Mouse (Mus musculus): ENCODE measurements at regions not wholly inside any gene's neighbourhood (a gene's known extent, or its start where the extent isn't known, plus 50 kb on each side); places are given as distances from the start of the nearest gene placed in this dataset.

DNA sequence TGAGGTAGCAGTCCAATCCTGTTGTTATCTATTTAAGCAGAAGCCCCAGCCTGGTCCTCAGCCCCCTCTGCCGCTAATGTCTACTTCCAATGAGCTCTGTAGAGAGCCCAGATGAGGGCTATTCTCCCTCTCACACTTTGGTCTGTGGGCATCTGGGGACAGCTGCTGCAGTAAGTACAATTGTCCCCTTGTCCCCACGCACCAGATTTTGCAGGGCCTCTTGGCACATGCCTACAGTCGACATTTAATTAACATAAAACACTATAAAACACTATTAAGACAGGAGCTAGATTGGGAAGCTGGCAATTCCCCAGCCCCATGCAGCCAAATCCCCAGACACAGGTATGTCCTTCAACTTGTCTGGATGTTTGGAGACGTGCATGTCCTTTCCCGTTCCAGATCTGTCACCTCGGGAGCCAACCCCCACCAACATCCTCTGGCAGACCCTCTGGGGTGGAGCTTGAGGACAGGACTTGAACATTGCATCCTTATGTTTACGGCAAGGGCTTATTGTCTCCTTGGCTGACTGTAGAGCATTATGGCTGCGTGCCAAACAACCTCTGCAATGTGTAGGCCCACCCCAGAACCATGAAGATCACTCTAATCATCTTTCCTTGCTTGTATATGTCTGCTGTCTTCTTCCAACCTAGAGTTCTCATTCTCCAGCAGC lies 251.3 kb upstream of the Rora start:
- no peak for DNase-seq (ENCODE audit: low spot score)
- no peak overlapping the region for H3K27ac ChIP-seq (replicated peaks)
- H3K9me3 ChIP-seq (replicated peaks), result no peaks in the 10 kb centered on the region
- 89% methylated on average over 8 of the region's 8 CpGs for WGBS
- no peak overlapping the region for H3K4me3 ChIP-seq
- peaks cover 11% of the 10 kb centered on the region; the same call in 1 of the 2 replicates for H3K4me1 ChIP-seq
- H3K36me3 ChIP-seq, result no peaks in the 10 kb centered on the region
- H3K27me3 ChIP-seq (ENCODE audit: low read depth, poor library complexity, severe bottlenecking), result no peaks in the 10 kb centered on the region

DNA sequence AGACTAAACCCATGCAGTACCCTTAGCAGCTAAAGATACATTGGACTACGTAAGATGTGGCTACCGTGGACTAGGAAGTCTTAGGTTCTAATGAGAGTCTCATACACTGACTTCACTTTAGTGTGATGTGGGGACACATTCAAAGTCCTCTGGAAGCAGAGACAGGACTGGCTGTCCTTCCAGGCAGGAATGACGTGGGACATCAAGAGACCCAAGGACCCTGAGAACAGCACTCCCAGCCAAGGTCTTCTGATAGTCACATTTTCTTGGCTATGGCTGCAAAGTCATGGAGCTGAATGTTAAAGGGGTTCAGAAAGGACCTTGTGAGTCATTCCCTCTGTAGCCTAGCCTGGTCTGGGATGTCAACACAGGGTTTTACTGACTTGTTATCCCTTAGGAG lies 250.6 kb upstream of the Rora start:
- Histone ChIP-seq H3K36me3 (no peaks in the 10 kb centered on the region), H3K4me1 (peaks cover 11% of the 10 kb centered on the region; the same call in 1 of the 2 replicates), H3K27me3 (ENCODE audit: low read depth, poor library complexity, severe bottlenecking) (no peaks in the 10 kb centered on the region), H3K27ac (replicated peaks) (no peak overlapping the region), H3K9me3 (replicated peaks) (no peaks in the 10 kb centered on the region), H3K4me3 (no peak overlapping the region)
- WGBS, result 95% methylated on average over 3 of the region's 3 CpGs
- DNase-seq (ENCODE audit: low spot score), result no peak

DNA sequence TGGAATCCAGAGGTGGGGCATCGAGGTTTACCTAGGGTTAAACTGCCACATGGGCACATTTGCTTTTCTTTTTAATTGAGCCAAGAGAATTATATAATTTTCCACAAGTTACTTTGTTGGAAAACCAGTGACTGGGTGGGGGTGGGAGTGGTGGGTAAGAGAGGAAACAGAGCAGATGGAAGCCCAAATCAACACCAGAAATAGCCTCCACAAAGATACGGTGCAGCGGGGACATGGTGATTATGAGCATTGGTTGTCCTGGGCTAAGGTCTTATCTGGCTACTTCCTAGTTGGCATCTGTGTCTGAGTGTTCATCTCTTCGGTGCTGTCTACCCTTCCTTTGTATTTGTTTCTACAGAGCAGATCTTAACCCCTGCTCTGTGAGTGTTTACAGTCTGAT lies 250.1 kb upstream of the Rora start:
- 89% methylated on average over 4 of the region's 4 CpGs for WGBS
- H3K27me3 ChIP-seq (ENCODE audit: low read depth, poor library complexity, severe bottlenecking), result no peaks in the 10 kb centered on the region
- peaks cover 11% of the 10 kb centered on the region; the same call in 1 of the 2 replicates for H3K4me1 ChIP-seq
- no peak overlapping the region for H3K27ac ChIP-seq (replicated peaks)
- no peak for DNase-seq (ENCODE audit: low spot score)
- no peaks in the 10 kb centered on the region for H3K36me3 ChIP-seq
- H3K9me3 ChIP-seq (replicated peaks), result no peaks in the 10 kb centered on the region
- no peak overlapping the region for H3K4me3 ChIP-seq

DNA sequence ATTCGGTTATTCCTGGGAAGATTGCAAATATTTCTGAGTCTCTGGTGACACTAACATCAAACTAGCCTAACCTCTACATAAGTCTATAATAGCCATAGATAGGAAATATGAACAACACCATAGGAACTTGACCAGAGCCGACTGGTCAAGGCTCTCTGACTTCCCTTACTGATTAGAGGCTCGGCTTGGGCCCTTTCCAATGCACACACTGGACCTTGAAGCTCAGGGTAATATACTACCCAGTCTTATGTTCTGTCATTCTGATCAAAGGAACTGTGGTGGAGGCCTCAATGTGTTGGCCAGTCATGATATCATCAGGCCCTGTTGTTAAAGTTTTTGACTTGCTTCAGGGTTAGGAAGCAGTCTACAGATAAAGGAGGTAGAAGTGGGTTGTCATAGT lies 243.8 kb upstream of the Rora start:
- no peaks in the 10 kb centered on the region for H3K4me1 ChIP-seq
- H3K4me3 ChIP-seq, result no peak overlapping the region
- DNase-seq (ENCODE audit: low spot score), result no peak
- 89% methylated on average over 3 of the region's 3 CpGs for WGBS
- no peaks in the 10 kb centered on the region for H3K36me3 ChIP-seq
- no peak overlapping the region for H3K27ac ChIP-seq (replicated peaks)
- no peaks in the 10 kb centered on the region for H3K9me3 ChIP-seq (replicated peaks)
- H3K27me3 ChIP-seq (ENCODE audit: low read depth, poor library complexity, severe bottlenecking), result no peaks in the 10 kb centered on the region

DNA sequence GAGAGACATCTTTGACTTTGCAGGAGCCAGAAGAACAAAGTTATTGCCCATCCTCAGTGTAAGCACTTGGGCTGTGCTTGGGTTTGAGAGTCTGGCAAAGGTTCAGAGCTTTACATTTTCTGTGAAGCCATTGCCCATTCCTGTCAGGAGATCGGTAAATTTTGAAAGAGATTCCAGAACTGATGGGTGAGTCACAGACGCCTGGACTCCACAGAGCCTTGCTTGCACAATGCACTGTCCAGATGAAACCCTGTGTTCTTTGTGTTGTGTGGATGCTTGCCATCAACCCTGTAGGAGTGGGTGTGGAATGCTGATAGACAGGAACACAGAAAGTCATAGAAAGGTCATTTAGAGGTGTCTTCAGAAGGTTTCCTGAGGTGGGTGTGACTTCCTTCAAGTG lies 227.3 kb upstream of the Rora start:
- no peak for DNase-seq (ENCODE audit: low spot score)
- no peak overlapping the region for H3K27ac ChIP-seq (replicated peaks)
- no peaks in the 10 kb centered on the region for H3K9me3 ChIP-seq (replicated peaks)
- WGBS, result 88% methylated on average over 2 of the region's 2 CpGs
- H3K4me1 ChIP-seq, result no peaks in the 10 kb centered on the region
- no peaks in the 10 kb centered on the region for H3K27me3 ChIP-seq (ENCODE audit: low read depth, poor library complexity, severe bottlenecking)
- no peaks in the 10 kb centered on the region for H3K36me3 ChIP-seq
- H3K4me3 ChIP-seq, result no peak overlapping the region

DNA sequence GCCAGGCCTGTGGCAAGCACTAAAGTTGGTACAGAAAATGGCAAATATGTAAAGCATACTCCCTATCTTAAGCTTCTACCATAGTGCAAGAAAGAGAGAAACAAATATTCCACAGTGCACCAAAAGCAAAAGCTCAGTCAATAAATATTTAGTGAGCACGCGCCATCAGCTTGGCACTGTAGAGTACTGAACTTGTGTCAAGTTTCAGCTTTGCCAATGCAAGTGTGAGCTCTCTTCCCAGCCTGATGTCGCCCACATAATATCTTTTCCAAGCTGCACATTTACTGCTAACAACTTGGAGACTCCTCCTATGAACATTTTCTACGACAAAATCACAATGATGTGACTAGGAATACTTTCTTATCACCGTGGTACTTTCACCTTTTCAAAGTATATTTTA lies 190.8 kb upstream of the Rora start:
- H3K36me3 ChIP-seq, result no peaks in the 10 kb centered on the region
- WGBS, result 93% methylated on average over 5 of the region's 5 CpGs
- H3K4me3 ChIP-seq, result no peak overlapping the region
- H3K9me3 ChIP-seq (replicated peaks), result no peaks in the 10 kb centered on the region
- H3K4me1 ChIP-seq, result no peaks in the 10 kb centered on the region
- no peak for DNase-seq (ENCODE audit: low spot score)
- H3K27ac ChIP-seq (replicated peaks), result no peak overlapping the region
- no peaks in the 10 kb centered on the region for H3K27me3 ChIP-seq (ENCODE audit: low read depth, poor library complexity, severe bottlenecking)

DNA sequence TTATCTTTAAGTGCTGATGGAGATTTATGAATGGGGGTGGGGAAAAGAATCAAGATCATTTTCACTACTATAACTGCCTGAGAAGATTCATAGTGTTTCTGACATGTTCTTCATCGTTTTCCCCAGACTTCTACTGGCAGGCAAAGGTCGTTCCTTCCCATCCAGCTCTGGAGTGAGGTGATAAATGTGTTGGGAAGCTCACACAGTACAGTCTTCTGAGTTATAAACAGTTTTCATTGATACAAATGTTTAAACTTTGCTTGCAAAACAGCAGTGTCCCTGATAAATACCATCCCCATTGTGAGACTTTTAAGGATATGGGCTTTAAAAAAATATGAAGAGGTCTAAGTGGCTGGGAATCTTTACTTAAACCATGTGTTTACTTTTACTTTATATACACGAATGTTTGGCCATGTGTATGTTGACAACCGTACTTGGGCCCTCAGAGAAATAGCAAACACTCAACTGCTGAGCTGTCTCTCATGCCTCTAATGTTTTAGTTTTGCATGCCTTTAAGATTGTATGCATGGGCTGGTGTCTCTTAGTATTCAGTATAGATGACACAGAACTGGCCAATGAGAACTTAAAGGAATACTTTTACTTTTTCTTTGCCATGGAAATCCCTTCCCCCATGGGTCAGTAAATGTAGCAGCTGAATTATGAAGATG lies 189.8 kb upstream of the Rora start:
- Histone ChIP-seq H3K36me3 (no peaks in the 10 kb centered on the region), H3K4me1 (no peaks in the 10 kb centered on the region), H3K9me3 (replicated peaks) (no peaks in the 10 kb centered on the region), H3K27me3 (ENCODE audit: low read depth, poor library complexity, severe bottlenecking) (no peaks in the 10 kb centered on the region), H3K27ac (replicated peaks) (no peak overlapping the region), H3K4me3 (no peak overlapping the region)
- 90% methylated on average over 4 of the region's 4 CpGs for WGBS
- DNase-seq (ENCODE audit: low spot score), result no peak

DNA sequence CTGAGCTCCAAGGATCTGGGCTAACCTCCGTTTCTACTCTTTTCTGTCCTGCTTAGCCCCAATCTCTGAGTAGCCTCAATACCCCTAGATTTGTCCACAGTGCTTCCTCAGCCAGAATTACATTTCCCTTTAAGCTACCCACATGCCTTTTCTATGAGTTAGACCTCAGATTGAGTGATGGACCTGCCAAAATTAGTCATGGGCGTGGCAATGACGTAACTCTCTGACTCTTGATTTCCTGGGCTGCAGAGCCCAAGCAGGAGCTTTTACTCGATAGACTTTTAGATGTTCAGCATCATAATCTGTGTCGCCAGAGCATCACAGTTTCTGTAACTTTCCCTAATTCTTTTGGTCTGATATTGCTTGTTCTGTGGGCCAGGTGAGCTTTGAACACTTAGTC lies 186.9 kb upstream of the Rora start:
- WGBS, result 86% methylated on average over 5 of the region's 5 CpGs
- Histone ChIP-seq H3K36me3 (no peaks in the 10 kb centered on the region), H3K9me3 (replicated peaks) (no peaks in the 10 kb centered on the region), H3K27ac (replicated peaks) (no peak overlapping the region), H3K4me1 (no peaks in the 10 kb centered on the region), H3K4me3 (no peak overlapping the region), H3K27me3 (ENCODE audit: low read depth, poor library complexity, severe bottlenecking) (no peaks in the 10 kb centered on the region)
- DNase-seq (ENCODE audit: low spot score), result no peak

DNA sequence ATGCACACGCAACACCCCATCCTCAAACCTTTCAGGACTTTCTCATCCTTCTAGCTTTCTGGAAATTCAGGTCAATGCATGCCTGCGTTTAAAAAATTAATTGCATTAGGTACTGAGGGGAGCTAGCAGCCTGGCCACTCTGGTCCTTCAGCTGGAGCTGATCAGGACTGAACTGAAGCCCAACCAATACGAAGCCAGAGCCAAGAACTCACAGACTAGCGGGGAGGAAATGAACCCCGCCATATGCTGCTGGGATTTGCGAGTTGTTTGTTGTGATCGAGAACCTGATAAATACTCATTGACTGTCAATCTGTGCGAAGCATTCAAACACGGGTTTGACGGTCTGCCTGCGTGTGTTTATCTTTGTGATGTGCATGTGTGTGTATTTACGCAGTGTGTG lies 177.2 kb upstream of the Rora start:
- 93% methylated on average over 12 of the region's 12 CpGs for WGBS
- no peaks in the 10 kb centered on the region for H3K36me3 ChIP-seq
- H3K9me3 ChIP-seq (replicated peaks), result no peaks in the 10 kb centered on the region
- H3K4me3 ChIP-seq, result no peak overlapping the region
- H3K27me3 ChIP-seq (ENCODE audit: low read depth, poor library complexity, severe bottlenecking), result no peaks in the 10 kb centered on the region
- no peak overlapping the region for H3K27ac ChIP-seq (replicated peaks)
- no peak for DNase-seq (ENCODE audit: low spot score)
- peaks cover 9% of the 10 kb centered on the region for H3K4me1 ChIP-seq

DNA sequence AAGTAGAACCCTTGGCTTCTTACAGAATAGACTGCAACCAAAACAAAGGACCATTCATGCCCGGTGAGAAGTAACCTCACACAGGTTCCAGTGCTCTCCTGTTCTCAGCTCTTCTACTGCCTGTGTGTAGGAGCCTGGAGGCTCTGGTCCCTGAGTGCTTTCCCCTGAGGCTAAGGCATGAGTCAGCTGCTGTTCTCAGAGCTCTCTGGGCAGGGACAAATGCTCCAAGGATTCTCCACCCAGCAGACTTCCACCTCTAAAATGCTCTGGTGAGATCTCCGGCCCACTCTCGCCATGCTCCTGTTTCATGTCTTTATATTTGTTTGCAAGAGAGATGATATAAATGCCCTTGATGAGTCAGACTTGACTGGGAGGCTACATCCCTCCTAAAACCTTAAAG lies 176.1 kb upstream of the Rora start:
- H3K4me3 ChIP-seq, result no peak overlapping the region
- peaks cover 9% of the 10 kb centered on the region for H3K4me1 ChIP-seq
- H3K27ac ChIP-seq (replicated peaks), result no peak overlapping the region; the same call in 1 of the 2 replicates
- DNase-seq (ENCODE audit: low spot score), result no peak
- H3K9me3 ChIP-seq (replicated peaks), result no peaks in the 10 kb centered on the region
- H3K27me3 ChIP-seq (ENCODE audit: low read depth, poor library complexity, severe bottlenecking), result no peaks in the 10 kb centered on the region
- WGBS, result 66% methylated on average over 3 of the region's 3 CpGs
- no peaks in the 10 kb centered on the region for H3K36me3 ChIP-seq

DNA sequence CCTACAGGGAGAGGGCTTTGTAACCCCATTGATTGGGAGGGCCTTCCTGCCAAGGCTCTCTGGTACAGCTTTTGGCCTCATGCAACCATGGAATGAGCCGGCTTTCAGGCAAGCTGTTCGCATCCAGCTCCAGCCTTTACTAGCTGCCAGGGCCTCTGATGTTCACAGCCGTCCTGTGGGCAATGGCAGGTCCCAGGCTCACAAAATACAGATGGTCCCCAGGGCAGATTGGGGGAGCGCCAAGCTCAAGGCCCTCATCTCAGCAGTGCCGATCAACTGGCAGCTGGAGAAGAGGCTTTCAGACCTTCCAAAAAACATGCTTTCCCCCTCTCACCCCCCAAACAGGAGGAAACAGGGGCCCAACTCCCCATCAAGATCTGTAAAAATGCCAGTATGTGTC lies 166.9 kb upstream of the Rora start:
- 75% methylated on average over 5 of the region's 5 CpGs for WGBS
- H3K4me1 ChIP-seq, result no peaks in the 10 kb centered on the region
- DNase-seq (ENCODE audit: low spot score), result no peak
- no peaks in the 10 kb centered on the region for H3K9me3 ChIP-seq (replicated peaks)
- H3K36me3 ChIP-seq, result no peaks in the 10 kb centered on the region
- no peak overlapping the region for H3K4me3 ChIP-seq
- H3K27me3 ChIP-seq (ENCODE audit: low read depth, poor library complexity, severe bottlenecking), result no peaks in the 10 kb centered on the region
- no peak overlapping the region for H3K27ac ChIP-seq (replicated peaks)

DNA sequence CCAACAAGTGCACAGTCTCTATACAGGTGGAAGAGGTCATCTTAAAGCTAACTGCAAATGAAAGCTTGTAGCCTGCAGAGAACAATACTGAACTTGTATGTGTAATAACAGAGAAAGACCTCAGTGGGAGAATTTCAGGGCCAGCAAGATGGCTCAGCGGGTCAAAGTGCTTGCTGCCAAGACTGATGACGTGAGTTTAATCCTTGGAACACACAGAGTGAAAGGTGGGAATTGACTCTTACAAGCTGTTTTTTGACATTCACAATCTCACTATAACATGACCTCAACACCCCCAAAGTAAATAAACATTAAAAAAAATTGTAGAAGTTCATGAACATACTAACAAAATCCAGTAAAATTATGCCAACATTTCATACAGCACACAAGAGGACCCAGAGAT lies 162.4 kb upstream of the Rora start:
- Histone ChIP-seq H3K9me3 (replicated peaks) (no peaks in the 10 kb centered on the region), H3K4me3 (no peak overlapping the region), H3K4me1 (no peaks in the 10 kb centered on the region), H3K27me3 (ENCODE audit: low read depth, poor library complexity, severe bottlenecking) (no peaks in the 10 kb centered on the region), H3K27ac (replicated peaks) (no peak overlapping the region), H3K36me3 (no peaks in the 10 kb centered on the region)
- no peak for DNase-seq (ENCODE audit: low spot score)
- WGBS, result 90% methylated on average over 2 of the region's 2 CpGs

DNA sequence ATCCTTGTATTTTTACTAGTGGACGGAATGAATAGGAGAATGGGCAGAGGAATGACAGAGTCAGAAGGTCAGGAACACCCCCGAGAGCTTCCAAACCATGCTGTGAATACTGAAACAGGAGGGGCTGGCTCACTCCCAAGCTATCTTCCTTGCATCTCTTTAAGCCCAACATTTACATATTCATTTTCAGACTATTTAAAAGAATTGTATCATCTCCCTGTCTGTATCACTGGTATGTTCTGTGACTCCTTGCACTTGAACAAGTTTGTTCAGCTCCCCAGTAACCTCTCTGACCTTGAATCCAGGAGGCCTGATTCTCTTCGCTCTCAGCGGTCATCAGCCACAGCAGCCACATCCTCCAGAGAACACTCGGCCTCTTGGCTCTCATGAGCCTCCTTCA lies 132.4 kb upstream of the Rora start:
- no peak for DNase-seq (ENCODE audit: low spot score)
- H3K4me3 ChIP-seq, result no peak overlapping the region
- H3K4me1 ChIP-seq, result peaks cover 13% of the 10 kb centered on the region
- H3K36me3 ChIP-seq, result no peaks in the 10 kb centered on the region
- 60% methylated on average over 5 of the region's 5 CpGs for WGBS
- H3K9me3 ChIP-seq (replicated peaks), result no peaks in the 10 kb centered on the region
- no peaks in the 10 kb centered on the region for H3K27me3 ChIP-seq (ENCODE audit: low read depth, poor library complexity, severe bottlenecking)
- H3K27ac ChIP-seq (replicated peaks), result no peak overlapping the region; the same call in 1 of the 2 replicates
